Mouse (Mus musculus) MEL-GATA-1-ER (cell line): ENCODE results near the gene Clec16a.

Experiments used
- DNase-seq: peaks from one replicate; pipeline ENCODE4 v3.0.0-alpha.2; 2012; ENCODE audit warnings: low read depth; ENCODE audit errors: extremely low read depth

The Clec16a gene

GRCm38 (mm10) chr16:10534567-10534966 is 10.6 kb upstream of the Clec16a start:
- DNase-seq: no peak

GRCm38 (mm10) chr16:10536323-10536722 is 8.8 kb upstream of the Clec16a start:
- DNase-seq: no peak

GRCm38 (mm10) chr16:10536961-10537360 is 8.2 kb upstream of the Clec16a start:
- no peak for DNase-seq

- no peak for DNase-seq
These were observed 4.2 kb upstream of the Clec16a start for GRCm38 (mm10) chr16:10540763-10541597.

- no peak for DNase-seq
These were observed 3.6 kb upstream of the Clec16a start for GRCm38 (mm10) chr16:10541598-10541930.

- no peak for DNase-seq
These were observed 2.9 kb upstream of the Clec16a start for GRCm38 (mm10) chr16:10542266-10542665.

- peak; percentile 94 for DNase-seq
These were observed 2.3 kb upstream of the Clec16a start, which contains the start of gene Dexi for GRCm38 (mm10) chr16:10542698-10543365. Gene Dexi, minus strand, starts transcription at chr16:10543054.

GRCm38 (mm10) chr16:10546865-10547264 is 1.7 kb downstream of the Clec16a start:
- DNase-seq: no peak

GRCm38 (mm10) chr16:10548938-10549337 is 3.8 kb downstream of the Clec16a start:
- DNase-seq: no peak

GRCm38 (mm10) chr16:10549600-10549999 is 4.5 kb downstream of the Clec16a start:
- no peak for DNase-seq

- no peak for DNase-seq
These were observed 6.5 kb downstream of the Clec16a start for GRCm38 (mm10) chr16:10551592-10551991.

GRCm38 (mm10) chr16:10553858-10554257 is 8.7 kb downstream of the Clec16a start:
- DNase-seq: no peak

GRCm38 (mm10) chr16:10559991-10560390 is 14.9 kb downstream of the Clec16a start:
- DNase-seq: no peak

- no peak for DNase-seq
These were observed 20.2 kb downstream of the Clec16a start for GRCm38 (mm10) chr16:10565278-10565885.

GRCm38 (mm10) chr16:10567153-10567552 is 22.0 kb downstream of the Clec16a start:
- no peak for DNase-seq

GRCm38 (mm10) chr16:10569809-10570395 is 24.8 kb downstream of the Clec16a start:
- no peak for DNase-seq

GRCm38 (mm10) chr16:10570708-10571107 is 25.6 kb downstream of the Clec16a start:
- DNase-seq: no peak

GRCm38 (mm10) chr16:10571820-10572219 is 26.7 kb downstream of the Clec16a start:
- DNase-seq: peak; percentile 17

- DNase-seq: no peak
These were observed 29.8 kb downstream of the Clec16a start for GRCm38 (mm10) chr16:10574936-10575335.

- DNase-seq: no peak
These were observed 30.8 kb downstream of the Clec16a start for GRCm38 (mm10) chr16:10575915-10576314.

- DNase-seq: no peak
These were observed 32.4 kb downstream of the Clec16a start for GRCm38 (mm10) chr16:10577548-10577947.

GRCm38 (mm10) chr16:10578376-10578775 is 33.2 kb downstream of the Clec16a start:
- DNase-seq: no peak
